Mouse (Mus musculus): ENCODE results near the gene Crxos. TPM values are rescaled to one million over a fixed set of nuclear protein-coding genes. Genes with fewer than 3 reads are reported as not detected.
A peak's percentile ranks its signal among the peaks of the same experiment; 100 is the strongest.

Gene Crxos
- total RNA-seq, 1 experiment from 2014 or later = not detected

GRCm38 (mm10) chr7:15918371-15918770, 36.0 kb downstream of the Crxos start:
- ATAC-seq (ENCODE audit: extremely low read depth, insufficient number of reproducible peaks, low FRiP score, poor library complexity, severe bottlenecking) = no peak

DNA sequence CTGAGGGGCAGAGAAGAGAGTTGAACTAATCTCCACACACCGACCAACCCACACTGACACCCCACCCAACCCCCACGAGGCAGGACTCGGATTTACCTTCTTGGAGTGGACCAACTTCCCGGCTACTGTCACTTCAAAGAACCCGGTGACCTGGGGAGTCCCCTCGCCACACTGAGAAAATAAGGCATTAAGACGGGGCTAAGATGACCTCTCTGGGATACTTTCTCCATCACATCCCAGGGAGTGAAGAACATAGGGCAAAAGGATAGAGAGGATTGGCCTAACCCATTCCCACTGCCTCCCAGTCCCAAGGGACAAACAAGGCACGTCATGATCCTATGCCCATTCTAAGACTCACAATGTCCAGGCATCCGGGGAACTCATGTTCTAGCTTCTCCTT, 37.5 kb downstream of the Crxos start:
- no peak for ATAC-seq (ENCODE audit: extremely low read depth, insufficient number of reproducible peaks, low FRiP score, poor library complexity, severe bottlenecking)

GRCm38 (mm10) chr7:15920645-15921190, 38.3 kb downstream of the Crxos start:
- ATAC-seq (ENCODE audit: extremely low read depth, insufficient number of reproducible peaks, low FRiP score, poor library complexity, severe bottlenecking) = no peak

GRCm38 (mm10) chr7:15921796-15922195, 39.4 kb downstream of the Crxos start:
- 0 out of 2 replicates have a peak, but pooled peaks have one; percentile 8 for ATAC-seq (ENCODE audit: extremely low read depth, insufficient number of reproducible peaks, low FRiP score, poor library complexity, severe bottlenecking)

DNA sequence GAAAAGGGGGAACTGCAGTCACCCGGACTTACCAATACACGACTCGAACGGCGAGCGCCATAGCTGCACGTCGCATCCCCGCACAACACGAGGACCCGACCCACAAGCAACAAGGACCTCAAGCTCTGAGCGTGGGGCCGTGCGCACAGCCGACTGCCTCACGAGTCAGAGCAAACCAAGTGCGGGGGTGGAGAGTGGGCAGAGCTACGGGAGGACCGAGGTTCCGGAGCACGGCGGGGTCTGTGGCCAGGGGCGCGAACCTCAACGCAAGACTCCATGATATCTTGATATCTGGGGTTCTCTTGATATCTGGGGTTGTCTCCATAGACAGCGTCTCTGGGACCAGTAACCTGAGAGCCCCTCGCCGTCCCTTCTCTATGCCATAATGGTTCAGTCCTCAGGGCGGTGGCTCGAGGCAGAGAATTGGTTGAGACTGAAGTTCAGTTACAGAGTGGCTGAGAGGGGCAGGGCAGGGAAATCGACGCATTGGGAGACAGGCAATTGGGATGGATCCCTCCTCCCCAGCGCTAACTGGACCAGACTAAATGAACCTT, 39.9 kb downstream of the Crxos start, which contains the start of gene Selenow:
Gene Selenow (minus strand): TSS at position 183 of the 554 bp plus-strand sequence.
- peak; percentile 83 for ATAC-seq (ENCODE audit: extremely low read depth, insufficient number of reproducible peaks, low FRiP score, poor library complexity, severe bottlenecking)

GRCm38 (mm10) chr7:15929910-15930309, 47.5 kb downstream of the Crxos start:
- ATAC-seq (ENCODE audit: extremely low read depth, insufficient number of reproducible peaks, low FRiP score, poor library complexity, severe bottlenecking) = peak; percentile 69

- no peak for ATAC-seq (ENCODE audit: extremely low read depth, insufficient number of reproducible peaks, low FRiP score, poor library complexity, severe bottlenecking)
These were observed 48.1 kb downstream of the Crxos start for GRCm38 (mm10) chr7:15930543-15930942.

DNA sequence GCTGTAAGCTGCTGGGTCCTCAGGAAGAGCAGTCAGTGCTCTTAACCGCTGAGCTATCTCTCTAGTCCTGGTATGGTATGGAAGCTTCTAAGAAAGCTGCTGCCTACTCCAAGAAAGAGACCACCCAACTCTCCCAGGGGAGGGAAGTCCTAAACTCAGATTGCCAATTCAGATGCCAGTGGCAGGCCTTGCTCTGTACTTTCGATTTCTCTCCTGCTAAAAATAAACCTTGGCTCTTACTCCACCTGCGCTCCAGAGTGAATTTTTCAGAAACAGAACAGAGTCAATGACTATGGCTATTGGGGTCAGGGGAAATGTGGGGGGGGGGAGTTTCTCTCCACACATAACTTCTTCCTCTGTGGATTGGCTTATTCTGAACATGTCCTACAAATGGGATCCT, 49.2 kb downstream of the Crxos start:
- ATAC-seq (ENCODE audit: extremely low read depth, insufficient number of reproducible peaks, low FRiP score, poor library complexity, severe bottlenecking) = no peak

- ATAC-seq (ENCODE audit: extremely low read depth, insufficient number of reproducible peaks, low FRiP score, poor library complexity, severe bottlenecking) = no peak
These were observed 51.3 kb downstream of the Crxos start for GRCm38 (mm10) chr7:15933437-15934359.

DNA sequence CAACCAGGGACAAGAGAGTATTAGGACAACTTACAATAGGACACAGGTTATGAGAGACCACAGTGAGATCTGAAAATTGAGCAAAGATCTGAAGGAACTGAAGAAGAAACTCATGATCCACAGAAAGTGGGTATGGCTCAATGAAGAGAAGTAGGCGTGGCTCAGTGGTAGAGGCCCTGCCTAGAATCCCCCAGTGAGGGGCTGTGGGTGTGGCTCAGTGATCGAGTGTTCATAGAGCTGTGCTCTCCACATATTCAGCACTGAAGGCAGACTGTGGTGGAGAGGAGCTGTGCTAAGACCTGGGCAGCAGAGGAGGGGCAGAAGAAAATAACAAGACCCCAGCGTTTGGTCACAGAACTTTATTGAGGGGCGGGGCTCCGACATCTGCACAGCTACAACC, 55.1 kb downstream of the Crxos start:
- no peak for ATAC-seq (ENCODE audit: extremely low read depth, insufficient number of reproducible peaks, low FRiP score, poor library complexity, severe bottlenecking)

GRCm38 (mm10) chr7:15938621-15939020, 56.2 kb downstream of the Crxos start:
- no peak for ATAC-seq (ENCODE audit: extremely low read depth, insufficient number of reproducible peaks, low FRiP score, poor library complexity, severe bottlenecking)

GRCm38 (mm10) chr7:15944311-15944710, 61.9 kb downstream of the Crxos start:
- ATAC-seq (ENCODE audit: extremely low read depth, insufficient number of reproducible peaks, low FRiP score, poor library complexity, severe bottlenecking) = no peak

DNA sequence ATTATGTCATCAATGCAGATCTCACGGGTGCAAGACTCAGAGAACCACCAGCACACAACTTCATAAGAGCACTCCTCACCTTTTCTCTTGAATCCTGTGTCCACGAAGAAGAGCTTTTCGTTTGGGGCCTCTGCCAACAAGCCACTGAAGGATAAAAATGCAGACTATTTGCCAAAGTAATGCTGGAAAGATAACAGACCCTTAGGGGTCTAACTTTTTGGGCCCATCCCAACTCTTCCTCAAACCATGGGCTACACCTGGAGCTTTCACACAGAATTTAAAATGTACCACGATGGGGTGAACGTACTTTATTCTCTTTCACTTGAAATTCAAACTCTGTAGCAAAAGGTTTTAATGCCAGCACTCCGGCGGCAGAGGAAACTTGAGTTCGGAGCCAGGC, 62.8 kb downstream of the Crxos start:
- ATAC-seq (ENCODE audit: extremely low read depth, insufficient number of reproducible peaks, low FRiP score, poor library complexity, severe bottlenecking) = no peak

DNA sequence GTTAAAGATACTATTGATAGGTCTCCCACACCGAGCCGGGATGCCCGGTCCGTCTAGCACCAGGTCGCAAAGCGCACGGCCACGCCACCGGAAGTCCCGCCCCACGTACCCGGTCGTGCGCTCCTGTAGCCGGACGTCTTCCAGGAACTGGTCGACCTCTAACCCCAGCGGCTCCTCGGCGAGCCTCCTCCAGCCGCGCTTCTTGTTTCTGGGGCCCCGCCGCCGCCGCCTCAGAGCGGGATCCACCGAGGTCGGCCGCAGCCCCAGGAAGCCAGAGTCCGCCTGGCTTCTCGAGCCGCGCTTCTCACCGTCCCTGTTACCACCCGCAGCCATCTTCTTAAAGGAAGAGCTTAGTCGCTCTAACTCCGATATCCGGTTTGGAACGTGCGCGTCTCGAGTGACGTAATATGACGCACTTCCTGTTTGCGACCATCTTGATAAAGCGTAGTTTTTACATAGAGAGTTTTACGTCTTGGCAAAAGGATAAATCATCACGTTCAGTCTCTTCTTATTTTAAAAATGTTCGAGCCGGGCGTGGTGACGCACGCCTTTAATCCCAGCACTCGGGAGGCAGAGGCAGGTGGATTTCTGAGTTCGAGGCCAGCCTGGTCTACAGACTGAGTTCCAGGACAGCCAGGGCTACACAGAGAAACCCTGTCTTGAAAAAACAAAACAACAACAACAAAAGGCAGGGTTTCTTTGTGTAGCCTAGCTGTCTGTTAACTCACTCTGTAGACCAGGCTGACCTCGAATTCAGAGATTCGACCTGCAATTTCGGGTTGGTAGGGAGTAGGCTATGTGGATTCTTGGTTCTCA, 63.5 kb downstream of the Crxos start, which contains the start of gene Nop53:
Gene Nop53 (minus strand): TSS at position 354 of the 816 bp plus-strand sequence.
- ATAC-seq (ENCODE audit: extremely low read depth, insufficient number of reproducible peaks, low FRiP score, poor library complexity, severe bottlenecking) = peak; percentile 78

- no peak for ATAC-seq (ENCODE audit: extremely low read depth, insufficient number of reproducible peaks, low FRiP score, poor library complexity, severe bottlenecking)
These were observed 65.3 kb downstream of the Crxos start for GRCm38 (mm10) chr7:15947653-15948260.

- ATAC-seq (ENCODE audit: extremely low read depth, insufficient number of reproducible peaks, low FRiP score, poor library complexity, severe bottlenecking) = peak; percentile 70
These were observed 66.0 kb downstream of the Crxos start for GRCm38 (mm10) chr7:15948381-15948941.

DNA sequence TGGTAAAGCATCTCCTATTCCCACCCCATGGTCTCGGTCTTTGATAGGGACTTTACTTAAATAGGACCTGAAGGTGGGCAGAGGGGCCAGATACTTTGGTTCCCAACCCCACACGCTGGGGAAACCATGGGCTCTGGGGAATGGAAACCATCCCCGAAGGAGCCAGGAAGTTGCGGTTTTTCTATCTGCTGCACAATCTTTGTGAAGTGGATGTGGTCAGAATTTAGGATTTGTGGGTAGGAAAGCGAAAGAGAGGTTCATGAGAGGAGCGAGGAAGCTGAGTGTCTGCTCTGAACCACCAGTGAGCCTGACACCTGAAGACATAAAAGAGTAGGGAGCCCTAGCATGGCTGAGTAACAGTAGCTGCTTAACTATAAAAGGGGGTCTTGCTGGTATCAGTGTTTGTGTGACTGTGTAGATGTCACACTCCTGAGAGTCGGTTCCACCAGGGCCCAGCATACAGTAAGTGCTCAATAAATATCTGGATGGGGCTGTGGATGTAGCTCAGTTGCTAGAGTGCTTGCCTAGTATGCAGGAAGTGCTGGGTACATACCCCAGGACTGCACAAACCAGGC, 66.9 kb downstream of the Crxos start:
- no peak for ATAC-seq (ENCODE audit: extremely low read depth, insufficient number of reproducible peaks, low FRiP score, poor library complexity, severe bottlenecking)

- ATAC-seq (ENCODE audit: extremely low read depth, insufficient number of reproducible peaks, low FRiP score, poor library complexity, severe bottlenecking) = no peak
These were observed 67.6 kb downstream of the Crxos start for GRCm38 (mm10) chr7:15950008-15950407.

All from neutrophil, adult 5-6 weeks (primary cell).